Mouse (Mus musculus): ENCODE measurements around the gene Rimklb.
"Not testable (repeated sequence)": the region's sequence is repeated elsewhere in the genome, so short reads cannot be mapped to it uniquely, and the experiment has no call there.

The Rimklb gene

GRCm38 (mm10) chr6:122495082-122495881 lies 3.3 kb downstream of the Rimklb start:
- no peak for DNase-seq

DNA sequence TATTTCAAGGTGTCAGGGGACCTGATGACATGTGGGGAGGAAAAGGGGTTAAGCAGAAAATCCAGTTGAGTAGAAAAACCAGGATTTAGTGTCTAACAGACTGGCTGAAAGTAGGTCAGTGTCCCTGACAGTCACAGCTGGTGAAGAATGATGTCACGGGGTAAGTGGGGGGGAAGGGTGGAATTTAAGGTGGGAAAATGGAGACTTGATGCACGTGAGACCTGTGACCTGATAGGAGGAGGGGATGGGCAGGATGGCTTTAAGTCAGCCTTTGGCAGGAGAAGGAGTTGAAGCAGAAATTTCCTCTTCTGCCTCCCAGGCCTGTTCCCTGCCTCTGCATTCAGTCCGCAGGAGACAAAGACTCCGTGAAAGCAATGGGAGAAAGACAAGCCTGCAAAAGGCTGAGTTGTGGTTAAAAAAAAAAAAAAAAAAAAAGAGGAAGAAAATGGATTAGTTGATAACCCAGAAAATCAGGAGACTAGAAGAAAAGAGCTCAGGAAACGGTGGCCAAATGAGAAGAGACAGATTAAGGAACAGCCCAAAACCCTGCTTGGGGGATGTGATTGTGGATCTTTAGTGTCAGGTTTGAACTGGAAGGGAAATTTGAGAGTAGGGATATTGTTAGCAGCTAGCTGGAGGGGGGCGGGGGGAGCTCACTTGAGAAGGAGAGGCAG lies 4.6 kb downstream of the Rimklb start:
- DNase-seq: no peak

DNA sequence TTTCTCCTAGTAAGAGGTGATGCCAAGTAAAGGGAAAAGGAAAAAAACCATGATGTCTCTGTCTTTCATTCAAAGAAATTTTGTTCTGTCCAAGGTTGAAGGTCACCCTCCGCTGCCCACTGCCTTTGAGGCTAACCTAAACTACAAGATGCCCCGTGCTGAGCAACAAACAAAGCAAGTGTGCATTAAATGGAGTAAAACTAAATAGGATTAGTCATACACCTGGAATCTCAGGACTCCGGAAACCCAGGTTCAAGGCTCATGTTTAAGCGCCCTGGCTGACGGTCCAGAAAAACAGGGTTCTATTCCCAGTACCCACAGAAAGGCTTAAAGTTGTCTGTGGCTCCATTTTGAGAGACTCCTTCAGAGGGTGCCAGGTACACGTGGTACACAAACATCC lies 6.1 kb downstream of the Rimklb start:
- DNase-seq: no peak

DNA sequence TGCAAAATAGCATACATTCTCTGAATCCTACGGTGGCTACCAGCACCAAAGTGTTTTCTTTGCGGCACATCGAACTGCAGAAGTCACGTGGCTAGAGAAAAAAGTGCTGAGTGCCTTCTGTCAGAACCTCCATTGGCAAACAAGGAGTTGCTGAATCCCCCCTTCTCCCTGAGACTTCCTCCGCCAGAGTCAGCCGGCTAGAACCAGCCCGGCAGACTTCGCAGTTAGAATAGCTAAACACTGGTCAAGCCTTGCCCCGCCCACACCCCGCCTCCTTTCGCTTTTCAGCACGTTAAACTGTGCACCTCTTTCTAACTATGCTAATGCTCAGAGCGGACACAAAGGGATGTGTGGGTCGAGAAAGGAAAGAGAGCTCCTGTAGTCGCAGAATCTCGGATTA lies 7.0 kb downstream of the Rimklb start:
- peak; percentile 8 to 14 for DNase-seq

DNA sequence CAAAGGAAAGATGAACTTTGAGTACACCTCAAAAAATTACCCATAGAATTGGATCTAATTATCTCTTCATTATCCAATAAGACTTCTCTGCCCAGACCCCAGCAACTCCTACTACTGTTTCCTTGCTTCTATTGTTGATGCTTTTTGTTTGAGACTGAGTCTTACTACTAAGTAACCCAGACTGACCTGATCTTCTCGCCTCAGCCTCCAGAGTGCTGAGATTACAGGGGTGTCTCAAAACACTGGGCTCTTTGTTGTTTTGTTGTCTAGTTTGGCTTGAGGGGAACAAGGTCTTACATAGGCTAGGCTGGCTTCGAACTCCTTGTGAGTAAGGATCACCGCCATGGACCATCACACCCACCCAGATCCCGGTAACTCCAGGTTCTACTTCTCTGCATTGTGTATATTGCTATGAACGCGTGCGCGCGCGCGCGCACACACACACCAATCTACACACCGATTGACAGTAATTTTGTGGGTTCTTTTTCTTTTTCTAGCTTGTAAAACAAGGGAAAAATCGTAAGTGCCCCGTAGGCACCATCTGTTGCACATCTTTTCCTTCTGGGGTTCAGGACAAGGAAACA lies 7.5 kb downstream of the Rimklb start:
- no peak for DNase-seq

DNA sequence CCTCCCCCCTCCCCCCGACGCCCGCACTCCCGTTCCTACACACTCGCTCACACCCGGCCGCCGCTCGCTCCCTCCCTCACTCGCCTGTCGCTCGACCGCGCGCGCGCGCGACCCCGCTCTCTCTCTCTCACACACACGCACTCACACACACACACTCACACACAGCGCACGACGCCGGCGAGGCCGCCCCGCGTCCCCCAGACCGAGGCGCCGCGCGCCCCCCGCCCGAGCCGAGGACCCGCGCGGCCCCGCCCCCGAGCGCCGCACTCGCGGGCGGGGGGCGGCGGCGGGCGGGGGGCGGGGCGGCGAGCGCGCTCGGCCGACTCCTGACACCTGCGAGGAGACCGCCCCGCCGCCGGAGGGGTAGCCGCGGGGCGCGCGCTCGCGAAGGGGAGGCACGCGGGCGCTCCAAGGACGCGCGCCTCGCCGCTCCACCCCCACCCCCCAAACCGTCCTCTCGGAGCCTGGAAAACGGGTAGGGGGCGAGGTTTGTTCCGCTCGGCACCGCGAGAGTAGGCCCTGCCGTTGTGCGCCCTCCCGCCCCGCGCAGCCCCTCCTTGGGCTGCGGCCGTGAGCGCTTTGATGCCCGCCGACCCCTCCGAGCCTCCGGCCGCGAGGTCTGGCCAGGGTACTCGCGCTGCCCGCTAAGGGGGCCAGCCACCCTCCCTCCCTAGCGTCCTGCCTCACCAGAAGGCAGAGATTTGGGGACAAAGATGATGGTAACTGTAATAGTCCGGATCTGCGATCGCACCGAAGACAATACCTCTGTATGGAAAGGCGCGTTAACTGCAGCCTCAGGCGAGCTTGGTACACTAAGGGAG lies 12.1 kb downstream of the Rimklb start:
- peak; percentile 13 to 30 for DNase-seq

DNA sequence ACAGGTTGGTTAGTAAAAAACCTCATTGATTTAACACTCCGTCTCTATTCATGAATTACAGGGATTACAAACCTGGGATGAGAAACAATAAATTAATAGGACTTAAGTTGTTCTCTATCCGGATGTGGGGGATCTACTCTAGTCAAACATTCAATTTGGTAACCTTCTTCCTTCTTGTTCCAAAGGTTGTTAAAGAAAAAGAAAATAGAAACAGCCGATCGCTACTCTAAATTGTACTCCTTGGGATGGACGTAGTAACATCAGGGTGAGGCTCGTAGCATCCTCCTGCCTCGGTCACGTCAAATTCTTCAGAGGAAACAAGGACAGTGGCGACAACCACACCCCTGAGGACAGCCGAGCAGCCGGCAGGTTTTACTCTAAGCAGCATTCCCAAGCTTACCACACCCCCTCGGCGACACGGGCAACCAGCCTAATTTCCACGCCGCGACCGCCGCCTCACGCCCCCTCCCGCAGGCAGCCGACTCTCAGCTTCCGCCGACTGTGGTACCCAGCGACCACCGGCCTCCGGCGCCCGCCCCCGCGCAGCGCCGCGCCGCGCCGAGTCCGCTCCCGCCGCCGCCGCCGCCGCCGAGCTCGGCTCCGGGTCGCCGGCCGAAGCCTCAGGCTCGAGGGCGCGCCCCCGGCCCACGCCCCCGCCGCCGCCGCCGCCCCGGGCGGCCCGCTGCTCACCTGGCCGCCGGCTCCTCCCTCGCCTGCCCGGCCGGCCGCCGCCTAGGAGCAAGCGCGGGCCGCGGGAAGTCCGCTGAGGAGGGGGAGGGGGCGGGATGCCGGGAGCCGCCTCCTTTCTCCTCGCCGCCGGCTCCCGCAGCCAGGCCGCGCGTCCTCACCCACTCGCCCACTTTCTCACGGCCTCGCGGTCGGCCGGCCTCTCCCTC lies 12.9 kb downstream of the Rimklb start:
- peak; percentile 5 to 22 for DNase-seq

GRCm38 (mm10) chr6:122478062-122478461 lies 20.5 kb downstream of the Rimklb start:
- DNase-seq: no peak

DNA sequence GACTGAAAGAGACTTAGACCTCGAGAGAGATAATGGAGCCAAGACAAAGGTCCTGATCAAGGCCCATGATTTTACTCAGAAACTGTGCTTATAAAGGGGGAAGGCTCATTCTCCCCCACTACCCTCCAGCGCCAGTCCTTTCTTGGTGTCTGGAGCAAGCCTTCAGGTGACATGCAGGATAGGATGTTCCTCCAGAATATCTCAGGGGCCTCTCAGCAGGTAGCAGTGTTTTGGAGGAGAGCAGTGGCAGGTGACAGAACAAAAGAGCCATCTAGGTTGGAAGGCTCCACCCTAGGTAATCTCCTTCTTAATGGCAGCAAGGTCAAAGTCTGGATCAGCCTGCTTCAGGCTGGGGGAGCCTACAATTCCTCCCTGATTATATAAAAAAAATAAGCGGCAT lies 27.1 kb downstream of the Rimklb start:
- not testable (repeated sequence) for DNase-seq

DNA sequence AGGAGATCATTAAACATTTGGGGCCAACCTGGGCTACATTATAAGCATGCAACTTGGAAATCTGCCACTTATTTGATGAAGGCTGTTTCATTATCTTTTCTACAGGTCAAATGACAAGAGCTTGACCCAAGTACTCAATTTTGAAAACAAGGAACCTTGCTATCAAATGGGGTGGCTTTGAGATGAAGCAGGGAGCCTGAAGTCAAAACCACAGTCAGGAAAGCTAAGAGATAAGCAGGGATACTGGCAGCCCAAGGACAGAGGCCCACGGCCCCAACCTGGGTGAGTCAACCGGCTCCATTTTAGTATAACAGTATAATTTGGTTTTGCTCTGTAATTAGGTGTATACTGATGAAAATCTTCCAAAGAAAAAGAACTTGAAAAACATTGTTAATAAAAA lies 28.3 kb downstream of the Rimklb start:
- DNase-seq: no peak

DNA sequence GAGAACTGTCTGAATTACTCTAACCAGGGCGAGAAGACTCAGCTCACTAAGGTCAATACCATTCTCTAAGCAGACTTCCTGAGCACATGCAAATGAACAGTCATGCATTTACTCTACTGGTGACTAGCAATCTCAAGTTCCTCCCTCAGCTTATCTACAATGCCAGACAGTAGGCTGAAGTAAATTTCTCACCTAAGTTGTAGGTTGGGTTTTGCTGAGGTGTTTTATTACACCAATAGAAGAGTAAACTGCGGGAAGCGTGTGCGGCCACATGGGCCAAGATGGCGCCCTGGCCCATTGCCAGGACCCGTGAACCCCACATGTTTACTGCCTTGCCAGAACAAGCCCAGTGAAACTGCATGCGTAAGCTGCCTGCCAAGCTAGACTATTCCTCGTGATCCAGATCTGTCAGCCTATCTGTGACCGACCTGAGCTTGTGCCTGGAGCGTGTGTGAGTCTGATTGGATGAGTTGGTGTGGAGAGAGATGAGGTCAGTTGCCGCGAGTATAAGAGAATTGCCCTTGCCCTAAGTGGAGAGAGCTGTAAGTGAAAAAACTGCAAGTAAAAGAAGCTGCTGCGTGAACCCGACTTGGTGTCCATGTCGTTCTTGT lies 29.4 kb downstream of the Rimklb start:
- DNase-seq: no peak

GRCm38 (mm10) chr6:122466092-122466713 lies 32.4 kb downstream of the Rimklb start:
- no peak for DNase-seq

- no peak for DNase-seq
These were observed 39.4 kb downstream of the Rimklb start for GRCm38 (mm10) chr6:122458946-122459693.

DNA sequence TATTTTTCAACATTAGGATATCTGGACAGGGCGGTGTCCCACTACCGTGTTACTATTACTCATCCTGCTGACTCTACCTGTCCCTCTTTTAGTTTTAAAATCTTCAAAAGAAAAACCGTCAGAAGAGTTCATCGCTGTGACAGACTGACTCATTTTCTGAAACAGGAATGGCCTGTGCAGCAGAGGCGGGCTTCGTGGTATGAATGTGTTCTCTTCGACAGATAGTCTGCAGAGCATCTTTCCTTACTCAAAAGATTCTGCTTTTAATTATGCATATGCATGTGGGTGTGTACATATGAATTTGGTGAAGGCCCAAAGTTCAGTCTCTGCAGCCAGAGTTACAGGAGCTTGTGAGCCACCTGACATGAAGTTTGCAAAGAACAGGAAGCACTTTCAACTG lies 50.7 kb downstream of the Rimklb start:
- DNase-seq: no peak

DNA sequence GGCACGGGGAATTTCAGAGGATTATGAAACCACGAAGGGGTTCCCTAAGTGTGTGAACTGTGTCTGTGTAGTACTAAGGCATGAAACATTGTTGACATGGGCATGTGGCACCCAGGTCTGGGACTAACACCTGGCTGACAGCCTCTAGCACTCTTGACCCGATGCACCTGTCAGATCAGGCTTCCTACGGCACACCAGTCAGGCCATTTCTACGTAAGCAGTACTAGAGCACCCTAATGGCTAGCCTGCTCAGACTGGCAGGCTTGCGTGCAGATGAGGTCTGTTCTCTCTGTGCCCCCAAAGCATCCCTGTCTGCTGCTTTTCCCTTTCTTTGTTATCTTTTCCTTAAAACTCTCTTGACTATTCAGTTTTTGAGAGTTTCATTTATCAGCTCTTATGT lies 53.3 kb downstream of the Rimklb start:
- DNase-seq: no peak

GRCm38 (mm10) chr6:122440632-122441226 lies 57.8 kb downstream of the Rimklb start:
- DNase-seq: no peak

GRCm38 (mm10) chr6:122439249-122439648 lies 59.3 kb downstream of the Rimklb start:
- no peak for DNase-seq

DNA sequence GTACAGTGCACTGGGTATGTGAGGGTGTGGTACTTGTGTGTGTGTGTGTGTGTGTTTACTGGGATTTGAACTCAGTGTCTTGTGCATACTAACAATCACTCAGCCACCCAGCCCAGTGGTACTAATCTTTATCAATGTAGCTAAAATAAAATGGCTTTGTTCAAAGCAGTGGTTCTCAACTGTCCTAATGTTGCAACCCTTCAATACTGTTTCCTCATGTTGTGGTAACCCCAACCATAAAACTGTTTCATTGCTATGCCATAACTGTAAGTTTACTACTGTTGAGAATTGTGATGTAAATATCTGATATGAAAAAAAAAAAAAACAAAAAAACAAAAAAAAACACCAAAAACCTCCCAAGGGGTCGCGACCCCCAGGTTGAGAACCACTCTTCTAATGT lies 63.3 kb downstream of the Rimklb start:
- no peak for DNase-seq

DNA sequence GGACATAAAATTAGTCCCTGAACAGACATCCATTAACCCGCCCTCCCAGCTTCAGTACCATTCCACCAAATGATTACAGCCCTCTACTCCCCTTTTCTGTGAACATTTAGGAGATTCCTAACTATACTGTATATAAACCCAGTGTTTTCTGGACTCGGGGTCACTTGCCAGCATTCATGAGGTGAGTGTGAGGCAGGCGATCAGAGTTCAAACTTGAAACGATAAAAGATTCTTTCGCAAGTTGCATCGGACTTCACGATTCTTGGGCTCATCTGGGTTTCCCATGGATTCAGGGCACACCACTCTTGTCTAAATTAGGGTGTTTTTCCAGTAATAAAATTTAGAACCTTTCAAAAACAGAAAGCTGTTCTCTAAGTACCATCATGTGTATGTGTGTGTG lies 71.1 kb downstream of the Rimklb start:
- DNase-seq: no peak

GRCm38 (mm10) chr6:122417015-122417414 lies 81.5 kb downstream of the Rimklb start:
- no peak for DNase-seq
